Mouse (Mus musculus) megakaryocyte, adult 5-6 weeks (primary cell): ENCODE measurements at regions not wholly inside any gene's neighbourhood (a gene's known extent, or its start where the extent isn't known, plus 50 kb on each side); places are given as distances from the start of the nearest gene placed in this dataset.

Source experiments
- ATAC-seq: 2 replicates; pipeline ENCODE4 v1.8.0; 2016; ENCODE audit warnings: mild to moderate bottlenecking, inconsistent platforms; ENCODE audit not compliant: poor library complexity, severe bottlenecking

- ATAC-seq: no peak
Measured at GRCm38 (mm10) chr1:35772567-35772966, 295.6 kb upstream of the Hs6st1 start.

DNA sequence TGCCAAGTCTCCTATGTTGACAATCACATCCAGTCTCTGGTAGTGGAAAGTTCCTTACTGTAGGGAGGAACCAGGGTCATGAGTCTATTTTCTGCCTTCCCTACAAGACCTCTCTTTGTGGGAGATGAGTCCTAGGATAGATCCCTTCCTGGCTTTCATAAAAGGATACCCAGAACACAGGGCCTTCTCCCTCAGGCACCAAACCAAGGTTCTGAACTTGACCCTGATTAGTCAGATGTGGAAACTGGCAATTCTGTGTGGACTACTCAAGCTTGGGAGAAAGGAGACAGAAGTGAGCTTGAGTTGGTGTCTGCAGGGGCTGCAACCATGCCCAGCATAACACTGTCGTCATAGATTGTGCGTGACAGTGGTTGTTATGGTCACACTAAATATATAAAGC, 293.6 kb upstream of the Hs6st1 start:
- ATAC-seq: no peak

DNA sequence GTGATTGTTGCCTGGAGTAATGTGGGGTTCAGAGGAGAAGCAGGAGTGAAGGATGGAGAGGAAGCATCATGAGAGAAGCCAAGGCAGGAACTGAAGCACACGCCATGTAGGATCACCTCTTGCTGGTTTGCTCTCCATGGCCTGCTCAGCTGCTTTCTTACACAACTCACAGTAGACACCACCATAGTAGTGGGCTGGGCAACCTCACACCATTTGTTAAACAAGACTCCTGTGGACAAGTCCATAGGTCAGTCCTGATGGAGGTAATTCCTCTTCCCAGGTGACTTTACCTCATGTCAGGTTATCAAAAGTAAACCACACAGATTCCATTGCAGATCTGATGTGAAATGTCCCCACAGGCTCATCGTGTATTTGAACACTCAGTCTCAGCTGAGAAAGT, 285.5 kb upstream of the Hs6st1 start:
- no peak for ATAC-seq

DNA sequence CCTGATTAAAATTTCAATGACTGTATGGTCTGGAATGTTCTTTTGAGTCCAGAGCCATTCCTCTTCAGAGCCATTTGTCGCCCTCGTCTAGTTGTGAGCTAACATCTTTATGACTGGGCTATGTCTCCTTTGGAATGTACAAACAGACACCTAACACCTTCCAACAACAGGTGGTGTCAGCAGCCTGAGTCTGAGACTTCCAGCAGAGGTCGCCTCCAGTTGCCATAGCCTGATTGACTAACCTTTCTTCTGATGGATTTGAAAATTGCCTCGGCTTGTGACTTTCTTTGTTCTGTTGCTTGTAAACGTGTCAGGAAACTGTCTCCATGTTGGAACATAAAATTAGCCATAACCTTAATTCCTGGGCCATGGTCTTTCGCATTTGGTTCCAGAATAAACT, 284.8 kb upstream of the Hs6st1 start:
- ATAC-seq: no peak

DNA sequence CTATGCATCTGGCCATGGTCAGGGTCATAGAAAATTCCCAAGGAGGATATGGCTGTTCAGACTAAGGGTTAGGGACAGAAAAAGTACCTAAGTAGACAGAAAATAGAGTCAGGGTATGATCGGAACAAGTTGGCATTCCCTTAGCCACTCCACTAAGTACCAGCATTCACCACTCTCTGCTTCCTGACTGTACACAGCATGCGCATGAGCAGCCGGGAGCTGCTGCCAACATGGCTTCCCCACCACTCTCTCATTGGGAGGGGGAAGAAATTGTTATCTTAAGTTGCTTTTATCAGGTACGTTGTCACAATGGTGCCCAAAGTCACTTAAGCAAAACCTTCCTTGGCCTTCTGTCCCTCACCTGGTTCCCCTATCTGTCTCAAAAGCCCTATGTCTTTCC, 282.0 kb upstream of the Hs6st1 start:
- ATAC-seq: no peak

DNA sequence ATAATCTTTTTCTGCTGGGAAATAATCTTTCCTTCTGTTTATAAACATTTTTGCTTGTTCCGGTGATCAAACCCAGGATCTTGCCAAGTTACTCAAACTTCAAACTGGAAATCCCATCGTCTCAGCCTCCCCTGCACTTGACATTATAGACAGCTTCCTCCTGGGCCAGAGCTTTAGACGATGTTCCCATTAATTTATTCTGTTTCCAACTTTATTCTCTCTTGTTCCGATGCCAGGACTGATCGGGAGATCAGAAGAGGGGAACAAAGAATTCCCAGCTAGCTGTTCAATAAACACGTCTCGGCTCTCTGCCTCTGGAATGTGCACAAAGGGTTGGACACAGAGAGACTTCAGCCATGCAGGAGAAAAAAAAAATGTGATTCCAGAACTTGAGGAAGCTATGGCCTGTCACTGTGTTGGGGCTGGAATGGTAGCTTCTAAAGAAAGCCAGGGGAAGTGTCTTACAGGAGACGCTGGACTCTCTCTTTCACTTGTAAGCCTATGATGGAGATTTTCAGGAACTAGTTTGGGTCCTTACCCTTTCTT, 281.5 kb upstream of the Hs6st1 start:
- ATAC-seq: no peak

DNA sequence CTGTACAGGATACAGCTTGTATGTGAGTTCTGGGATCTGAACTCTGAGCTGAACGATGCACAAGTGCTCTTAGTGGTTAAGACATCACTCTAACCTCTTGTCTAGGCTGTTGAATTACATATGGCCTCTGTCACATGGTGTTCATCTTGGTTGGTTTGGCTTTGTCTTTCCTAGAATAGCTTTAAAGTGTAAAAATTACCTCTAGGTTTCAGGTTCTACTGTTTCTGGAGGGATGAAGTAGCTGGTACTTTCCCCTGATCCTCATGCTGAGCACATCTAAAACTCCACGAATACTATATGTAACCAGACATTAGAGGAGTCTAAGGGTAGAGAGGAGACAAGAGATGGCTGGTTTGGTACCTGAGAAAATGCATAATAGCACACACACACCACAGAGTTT, 271.1 kb upstream of the Hs6st1 start:
- no peak for ATAC-seq

GRCm38 (mm10) chr1:35797526-35797925, 270.7 kb upstream of the Hs6st1 start:
- no peak for ATAC-seq

DNA sequence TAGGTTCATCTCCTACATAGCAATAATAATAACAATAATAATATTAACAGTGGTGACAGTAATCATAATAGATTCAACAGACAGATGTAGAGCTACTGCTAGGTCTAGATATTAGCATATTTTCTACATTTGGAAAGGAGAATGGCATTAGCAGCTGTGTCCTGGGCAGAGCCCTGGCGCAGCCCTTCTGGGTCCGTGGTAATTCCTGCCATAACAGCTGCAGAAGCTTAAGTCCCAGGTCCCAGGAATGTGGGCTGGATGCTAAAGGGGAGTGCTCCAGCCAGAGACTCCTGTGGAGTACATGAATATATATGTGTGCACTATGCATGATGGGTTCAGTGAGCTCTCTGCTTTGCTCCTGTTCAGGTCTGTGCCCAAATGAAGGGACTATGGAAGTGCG, 262.7 kb upstream of the Hs6st1 start:
- no peak for ATAC-seq

- no peak for ATAC-seq
Measured at GRCm38 (mm10) chr1:35806329-35806728, 261.9 kb upstream of the Hs6st1 start.

GRCm38 (mm10) chr1:35806731-35807130, 261.5 kb upstream of the Hs6st1 start:
- no peak for ATAC-seq

DNA sequence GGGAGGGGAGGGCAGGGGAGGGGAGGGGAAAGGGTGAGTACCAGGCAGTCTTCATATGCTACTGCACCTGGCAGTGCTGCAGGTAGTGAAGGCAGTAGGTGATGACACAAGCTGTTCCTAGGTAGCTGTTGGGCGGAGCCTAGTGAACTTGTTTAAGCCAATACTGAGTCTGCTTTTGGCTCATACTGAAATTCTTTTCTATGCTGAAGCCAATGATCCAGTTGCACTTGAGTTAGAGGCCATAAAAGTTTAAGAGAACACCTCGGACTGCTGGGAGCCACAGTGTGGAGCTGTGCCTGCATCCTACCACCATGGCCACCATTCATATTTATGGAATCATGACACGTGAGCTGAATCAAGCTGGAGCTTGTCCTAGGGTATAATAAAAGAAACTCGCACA, 259.3 kb upstream of the Hs6st1 start:
- ATAC-seq: no peak

DNA sequence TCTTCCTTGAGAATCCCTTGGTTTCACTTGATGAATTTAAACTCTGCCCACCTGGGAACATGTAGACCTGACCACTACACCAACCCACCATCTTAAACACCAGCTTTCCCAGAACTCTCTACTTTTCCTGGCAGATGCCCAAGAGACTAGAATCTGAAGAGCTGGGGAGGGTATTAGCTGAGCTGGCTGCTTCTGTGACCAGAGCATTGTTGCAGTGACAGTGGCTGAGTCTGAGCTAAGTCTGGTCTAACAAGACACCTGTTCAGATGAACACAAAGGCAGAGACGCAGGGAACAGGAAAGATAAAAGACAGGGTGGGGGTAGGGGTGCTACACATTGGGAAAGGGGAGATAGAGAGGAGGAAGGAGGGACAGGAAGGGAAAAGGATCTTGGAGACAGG, 258.9 kb upstream of the Hs6st1 start:
- no peak for ATAC-seq

- ATAC-seq: peak; percentile 81
Measured at GRCm38 (mm10) chr1:35810571-35811342, 257.4 kb upstream of the Hs6st1 start.

- ATAC-seq: no peak
Measured at GRCm38 (mm10) chr1:35811380-35811779, 256.8 kb upstream of the Hs6st1 start.

DNA sequence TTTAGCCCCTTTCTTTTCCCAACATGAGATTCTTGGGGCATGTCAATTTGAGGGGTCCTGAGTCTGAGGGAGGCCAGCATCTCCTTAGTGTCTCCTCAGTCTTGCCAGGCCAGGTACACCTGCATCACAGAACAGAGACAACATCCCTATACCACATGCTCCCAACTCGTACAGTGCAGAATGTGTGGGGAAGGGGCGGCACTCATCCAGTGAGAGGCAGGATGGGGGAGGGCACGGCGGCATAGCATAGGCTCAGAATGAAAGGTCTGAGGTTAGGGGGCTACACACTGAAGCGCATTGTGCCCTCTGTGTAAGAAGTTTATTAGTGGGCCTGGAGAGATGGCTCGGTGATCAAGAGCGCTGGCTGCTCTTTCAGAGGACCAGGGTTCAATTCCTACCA, 256.4 kb upstream of the Hs6st1 start:
- no peak for ATAC-seq

GRCm38 (mm10) chr1:35813625-35814024, 254.6 kb upstream of the Hs6st1 start:
- ATAC-seq: peak; percentile 82

DNA sequence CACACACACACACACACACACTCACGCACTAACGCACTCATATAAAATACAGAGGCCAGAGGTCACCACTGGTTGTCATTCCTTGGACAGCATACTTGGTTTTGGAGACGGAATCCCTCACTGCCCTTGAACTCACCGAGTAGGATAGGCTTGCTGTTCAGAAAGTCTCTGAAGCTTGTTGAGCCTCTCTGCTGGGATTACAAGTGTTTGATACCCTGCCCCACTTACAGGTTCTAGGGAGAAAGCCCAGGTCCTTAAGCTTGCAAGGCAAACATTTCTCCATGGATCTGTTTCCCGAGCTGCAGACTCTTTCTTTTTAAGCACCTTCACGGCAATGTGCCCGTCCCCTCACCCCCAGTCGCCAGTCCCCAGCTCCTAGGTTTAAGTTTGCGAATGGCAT, 254.0 kb upstream of the Hs6st1 start:
- no peak for ATAC-seq

DNA sequence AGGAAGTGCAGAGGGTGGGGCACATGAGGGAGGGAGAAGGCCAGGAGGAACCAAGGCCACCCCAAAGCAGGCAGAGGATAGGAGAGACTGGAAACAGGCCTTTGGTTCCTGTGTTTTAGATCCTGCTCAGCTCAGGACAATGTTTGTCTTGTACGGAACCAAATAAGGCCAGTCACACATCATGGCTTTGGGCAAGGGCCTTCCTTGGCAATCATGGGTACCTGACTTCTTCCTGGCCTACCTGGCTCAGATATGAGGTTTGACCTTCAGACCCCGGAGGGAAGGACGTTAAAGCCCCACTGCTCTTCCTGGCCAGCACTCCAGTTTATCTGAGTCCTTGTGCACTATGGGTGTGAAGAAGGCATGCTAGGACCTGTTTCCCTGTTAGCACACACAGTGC, 253.4 kb upstream of the Hs6st1 start:
- ATAC-seq: 0 out of 2 replicates have a peak, but pooled peaks have one; percentile 28

DNA sequence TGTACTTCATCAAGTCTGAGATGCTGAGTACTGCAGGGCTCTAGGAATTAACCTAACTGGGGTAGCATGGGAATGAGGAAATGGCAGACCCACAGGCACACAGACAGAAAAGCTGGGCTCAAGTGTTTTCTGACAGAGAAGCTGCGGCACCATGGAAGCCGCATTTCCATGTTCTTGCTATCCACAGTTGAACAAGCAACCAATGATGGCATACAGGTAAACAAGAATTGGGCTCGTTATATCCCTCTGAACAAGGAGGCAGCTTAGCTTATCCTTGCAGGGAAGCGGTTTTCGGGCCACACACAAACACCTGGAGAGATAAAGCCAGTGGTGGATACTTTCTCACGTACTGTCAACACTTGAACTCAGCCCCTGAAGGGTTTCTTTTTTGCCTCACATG, 246.4 kb upstream of the Hs6st1 start:
- ATAC-seq: no peak

DNA sequence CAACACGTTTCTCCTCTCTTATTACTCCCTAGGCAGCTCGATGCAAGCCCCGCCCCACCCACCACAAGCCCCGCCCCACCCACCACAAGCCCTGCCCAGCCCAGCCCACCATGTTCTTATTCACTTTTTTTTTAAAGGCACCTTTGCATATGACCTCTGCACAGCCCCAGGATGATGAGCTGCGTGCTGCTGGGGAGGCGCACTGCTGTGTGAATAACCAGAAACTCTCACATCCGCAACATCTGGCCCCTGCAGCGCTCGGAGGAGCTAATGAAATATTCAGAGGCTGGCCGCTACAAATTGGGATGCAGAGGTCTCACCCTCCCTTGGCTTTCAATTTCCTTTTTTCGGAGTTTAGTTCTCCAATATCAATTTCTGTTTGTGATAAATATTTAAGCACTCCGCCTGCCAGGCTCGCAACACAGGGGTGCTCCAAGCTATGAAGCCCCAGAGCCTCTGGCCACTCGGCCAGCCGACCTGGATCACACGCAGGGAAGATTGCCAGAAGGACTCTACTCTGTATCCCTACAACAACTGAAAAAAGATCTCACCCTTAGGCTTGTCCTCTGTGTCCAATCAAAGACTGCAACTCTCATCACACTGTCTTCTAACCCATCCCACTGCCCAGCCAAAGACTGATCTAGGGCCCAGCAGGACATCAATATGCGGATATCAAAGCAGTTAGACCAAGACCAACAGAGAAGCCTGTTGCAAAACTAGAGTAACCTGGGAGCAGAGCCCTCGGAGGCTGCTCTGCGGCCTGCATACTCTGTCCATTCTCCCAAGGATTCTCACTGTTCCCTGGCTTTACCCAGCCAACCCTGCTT, 245.6 kb upstream of the Hs6st1 start:
- ATAC-seq: no peak

DNA sequence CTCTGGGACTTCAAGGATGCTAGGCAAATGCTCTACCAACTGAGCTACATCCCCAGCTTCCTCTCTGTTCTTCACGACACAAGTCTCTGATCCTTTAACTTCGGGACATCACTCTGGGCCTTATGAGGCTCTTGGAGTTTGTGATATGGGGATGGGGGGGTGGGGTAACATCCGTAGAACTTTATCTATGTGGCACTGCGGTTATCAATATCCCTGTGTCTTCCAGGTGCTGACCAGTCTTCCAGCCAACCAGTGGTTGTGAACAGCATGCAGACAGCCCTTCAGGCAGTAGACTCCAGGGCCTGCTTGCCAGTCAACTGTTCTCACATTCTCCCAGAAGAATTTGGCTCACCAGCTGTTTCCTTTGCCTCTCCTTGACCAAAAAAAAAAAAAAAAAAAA, 244.7 kb upstream of the Hs6st1 start:
- no peak for ATAC-seq
